Mouse (Mus musculus) heart, embryonic 12.5 days (tissue): ENCODE measurements around the gene Secisbp2. TPM values are rescaled to one million over a fixed set of nuclear protein-coding genes. Genes with fewer than 3 reads are reported as not detected.

Experiments
- ATAC-seq: fragments of 200-750 bp; cut with Nextera tagmentation; 2 replicates; pipeline ENCODE4 v1.8.0; 2017; ENCODE audit warnings: moderate TSS enrichment, moderate library complexity; ENCODE audit not compliant: insufficient number of reproducible peaks, low FRiP score
- H3K27ac ChIP-seq: fragments of 300-500 bp; sonication (generic); 2 replicates; pipeline ENCODE4 v1.5.1; 2016; ENCODE audit warnings: mild to moderate bottlenecking, moderate library complexity; ENCODE audit not compliant: poor library complexity, severe bottlenecking
- H3K27me3 ChIP-seq: fragments of 300-500 bp; sonication (generic); replicated peaks from 2 replicates; pipeline ENCODE4 v1.6.1; 2016; ENCODE audit warnings: mild to moderate bottlenecking, moderate library complexity
- H3K36me3 ChIP-seq: fragments of 300-500 bp; sonication (generic); 2 replicates; pipeline ENCODE4 v1.6.1; 2016; ENCODE audit warnings: mild to moderate bottlenecking, moderate library complexity
- H3K4me1 ChIP-seq: fragments of 300-500 bp; sonication (generic); replicated peaks from 2 replicates; pipeline ENCODE4 v1.6.1; 2016; ENCODE audit warnings: mild to moderate bottlenecking
- H3K4me2 ChIP-seq: fragments of 300-500 bp; sonication (generic); 2 replicates; pipeline ENCODE4 v1.6.1; 2016; ENCODE audit warnings: mild to moderate bottlenecking, moderate library complexity
- H3K4me3 ChIP-seq: fragments of 300-500 bp; sonication (generic); 2 replicates; pipeline ENCODE4 v1.5.1; 2016; ENCODE audit warnings: mild to moderate bottlenecking
- H3K9ac ChIP-seq: fragments of 300-500 bp; sonication (generic); 2 replicates; pipeline ENCODE4 v1.6.1; 2016; ENCODE audit warnings: mild to moderate bottlenecking, moderate library complexity
- H3K9me3 ChIP-seq: fragments of 300-500 bp; sonication (generic); replicated peaks from 2 replicates; pipeline ENCODE4 v1.6.1; 2016; ENCODE audit warnings: mild to moderate bottlenecking, moderate library complexity
- WGBS: fragments of 180-500 bp; shearing (Covaris S2); methylation state at CpG from one replicate; pipeline ENCODE4 v1.1.7; 2016; 5-methylcytosine and 5-hydroxymethylcytosine counted together
- polyA plus RNA-seq: library from polyadenylated mRNA; unstranded; fragments of >200 nt; fragmentation: Nextera tagmentation; extraction: Ambion mirVana; gene quantifications from 2 replicates; pipeline ENCODE4 v1.2.1, GENCODE M21; 2016

The Secisbp2 gene
- polyA plus RNA-seq, 1 experiment from 2014 or later = 27.9 TPM

GRCm38 (mm10) chr13:51643924-51644828 lies 7.3 kb upstream of the Secisbp2 start:
- Histone ChIP-seq H3K4me2 (peak overlapping the region; percentile 65), H3K4me3 (peak overlapping the region; percentile 95), H3K9ac (peak overlapping the region; percentile 67), H3K9me3 (no peaks in the 10 kb centered on the region), H3K4me1 (peaks cover 19% of the 10 kb centered on the region), H3K27me3 (no peaks in the 10 kb centered on the region), H3K36me3 (no peaks in the 10 kb centered on the region), H3K27ac (peak overlapping the region; percentile 77)
- WGBS = 46% methylated on average over 20 of the region's 20 CpGs
- 0 out of 2 replicates have a peak, but pooled peaks have one; percentile 0 for ATAC-seq

- Histone ChIP-seq H3K27ac (peak within 1 kb of the TSS; percentile 87), H3K9ac (peak within 1 kb of the TSS; percentile 97), H3K27me3 (no peaks in the 10 kb centered on the region), H3K4me3 (peak within 1 kb of the TSS; percentile 95), H3K36me3 (no peaks in the 10 kb centered on the region), H3K9me3 (no peaks in the 10 kb centered on the region), H3K4me2 (peak within 1 kb of the TSS; percentile 79), H3K4me1 (peaks cover 19% of the 10 kb centered on the region)
- peak; percentile 97 for ATAC-seq
- under 1% methylated on average over 83 of the region's 83 CpGs for WGBS
Measured at GRCm38 (mm10) chr13:51644829-51645789, 6.4 kb upstream of the Secisbp2 start, which contains the start of gene Cks2. TSS of gene Cks2 (plus strand) at chr13:51645232.

GRCm38 (mm10) chr13:51645872-51646271 lies 5.6 kb upstream of the Secisbp2 start:
- Histone ChIP-seq H3K9ac (peak overlapping the region; percentile 97), H3K36me3 (peaks cover 2% of the 10 kb centered on the region; the same call in 1 of the 2 replicates), H3K9me3 (no peaks in the 10 kb centered on the region), H3K4me1 (peaks cover 21% of the 10 kb centered on the region), H3K27ac (peak overlapping the region; percentile 87), H3K4me3 (peak overlapping the region; percentile 95), H3K4me2 (peak overlapping the region; percentile 79), H3K27me3 (no peaks in the 10 kb centered on the region)
- no peak for ATAC-seq
- 0% methylated on average over 7 of the region's 7 CpGs for WGBS

GRCm38 (mm10) chr13:51646362-51647027 lies 5.0 kb upstream of the Secisbp2 start:
- ATAC-seq = no peak
- WGBS = 15% methylated on average over 3 of the region's 3 CpGs
- peaks cover 8% of the 10 kb centered on the region; the same call in 1 of the 2 replicates for H3K36me3 ChIP-seq

GRCm38 (mm10) chr13:51647770-51648169 lies 3.7 kb upstream of the Secisbp2 start:
- H3K4me2 ChIP-seq = peak overlapping the region; percentile 74

More at GRCm38 (mm10) chr13:51646362-51647027, 5.0 kb upstream of the Secisbp2 start:
- H3K27me3 ChIP-seq = no peaks in the 10 kb centered on the region
- H3K4me2 ChIP-seq = peak overlapping the region; percentile 79
- H3K9me3 ChIP-seq = no peaks in the 10 kb centered on the region
- H3K4me3 ChIP-seq = peak overlapping the region; percentile 95
- peak overlapping the region; percentile 65 for H3K9ac ChIP-seq
- H3K27ac ChIP-seq = no peak overlapping the region
- peaks cover 26% of the 10 kb centered on the region for H3K4me1 ChIP-seq

GRCm38 (mm10) chr13:51648237-51648636 lies 3.3 kb upstream of the Secisbp2 start:
- Histone ChIP-seq H3K27ac (peak overlapping the region; percentile 38; the same call in 1 of the 2 replicates), H3K4me1 (peaks cover 32% of the 10 kb centered on the region), H3K27me3 (no peaks in the 10 kb centered on the region), H3K9me3 (no peaks in the 10 kb centered on the region), H3K4me3 (0 out of 2 replicates have a peak overlapping the region, but pooled peaks have one; percentile 12), H3K9ac (no peak overlapping the region), H3K4me2 (peak overlapping the region; percentile 74), H3K36me3 (peaks cover 16% of the 10 kb centered on the region; the same call in 1 of the 2 replicates)
- ATAC-seq = no peak
- 76% methylated on average over 4 of the region's 4 CpGs for WGBS

More at GRCm38 (mm10) chr13:51647770-51648169, 3.7 kb upstream of the Secisbp2 start:
- Histone ChIP-seq H3K4me1 (peaks cover 31% of the 10 kb centered on the region), H3K4me3 (peak overlapping the region; percentile 52), H3K27ac (peak overlapping the region; percentile 11; the same call in 1 of the 2 replicates), H3K36me3 (peaks cover 12% of the 10 kb centered on the region; the same call in 1 of the 2 replicates), H3K27me3 (no peaks in the 10 kb centered on the region), H3K9me3 (no peaks in the 10 kb centered on the region), H3K9ac (no peak overlapping the region)
- ATAC-seq = no peak
- 87% methylated on average over 3 of the region's 3 CpGs for WGBS

- 72% methylated on average over 1 of the region's 1 CpGs for WGBS
- no peak for ATAC-seq
- Histone ChIP-seq H3K4me3 (no peak overlapping the region), H3K9ac (no peak overlapping the region), H3K27me3 (no peaks in the 10 kb centered on the region), H3K9me3 (no peaks in the 10 kb centered on the region), H3K27ac (no peak overlapping the region), H3K4me2 (no peak overlapping the region), H3K4me1 (peaks cover 34% of the 10 kb centered on the region), H3K36me3 (peaks cover 25% of the 10 kb centered on the region)
Measured at GRCm38 (mm10) chr13:51649740-51650139, 1.8 kb upstream of the Secisbp2 start.

- no peaks in the 10 kb centered on the region for H3K9me3 ChIP-seq
- WGBS = 95% methylated on average over 6 of the region's 6 CpGs
- no peak overlapping the region for H3K27ac ChIP-seq
- ATAC-seq = no peak
- H3K9ac ChIP-seq = no peak overlapping the region
- peaks cover 59% of the 10 kb centered on the region for H3K36me3 ChIP-seq
- H3K4me1 ChIP-seq = peaks cover 20% of the 10 kb centered on the region
- no peaks in the 10 kb centered on the region for H3K27me3 ChIP-seq
- no peak overlapping the region for H3K4me2 ChIP-seq
- H3K4me3 ChIP-seq = no peak overlapping the region
Measured at GRCm38 (mm10) chr13:51653159-51653558, 1.7 kb downstream of the Secisbp2 start.

GRCm38 (mm10) chr13:51653961-51654360 lies 2.5 kb downstream of the Secisbp2 start:
- H3K27me3 ChIP-seq = no peaks in the 10 kb centered on the region
- H3K36me3 ChIP-seq = peaks cover 67% of the 10 kb centered on the region
- no peak overlapping the region for H3K27ac ChIP-seq
- H3K9ac ChIP-seq = no peak overlapping the region
- H3K4me1 ChIP-seq = peaks cover 15% of the 10 kb centered on the region
- H3K4me3 ChIP-seq = no peak overlapping the region
- WGBS = 81% methylated on average over 9 of the region's 9 CpGs
- no peak overlapping the region for H3K4me2 ChIP-seq
- no peaks in the 10 kb centered on the region for H3K9me3 ChIP-seq
- no peak for ATAC-seq

GRCm38 (mm10) chr13:51656516-51657235 lies 5.2 kb downstream of the Secisbp2 start:
- WGBS = 91% methylated on average over 13 of the region's 13 CpGs
- peaks cover 85% of the 10 kb centered on the region for H3K36me3 ChIP-seq
- H3K9ac ChIP-seq = no peak overlapping the region
- no peak overlapping the region for H3K4me3 ChIP-seq
- no peaks in the 10 kb centered on the region for H3K9me3 ChIP-seq
- ATAC-seq = no peak
- H3K27me3 ChIP-seq = no peaks in the 10 kb centered on the region
- H3K4me1 ChIP-seq = peaks cover 8% of the 10 kb centered on the region; the same call in 1 of the 2 replicates
- H3K4me2 ChIP-seq = no peak overlapping the region
- H3K27ac ChIP-seq = no peak overlapping the region
